Mouse (Mus musculus): Measurements from ENCODE around the gene Smc3. TPM values are rescaled to one million over a fixed set of nuclear protein-coding genes. Genes with fewer than 3 reads are reported as not detected.
A peak's percentile ranks its signal among the peaks of the same experiment; 100 is the strongest.

Gene Smc3
- polyA plus RNA-seq, 1 experiment from 2014 or later, result 68.3 TPM

DNA sequence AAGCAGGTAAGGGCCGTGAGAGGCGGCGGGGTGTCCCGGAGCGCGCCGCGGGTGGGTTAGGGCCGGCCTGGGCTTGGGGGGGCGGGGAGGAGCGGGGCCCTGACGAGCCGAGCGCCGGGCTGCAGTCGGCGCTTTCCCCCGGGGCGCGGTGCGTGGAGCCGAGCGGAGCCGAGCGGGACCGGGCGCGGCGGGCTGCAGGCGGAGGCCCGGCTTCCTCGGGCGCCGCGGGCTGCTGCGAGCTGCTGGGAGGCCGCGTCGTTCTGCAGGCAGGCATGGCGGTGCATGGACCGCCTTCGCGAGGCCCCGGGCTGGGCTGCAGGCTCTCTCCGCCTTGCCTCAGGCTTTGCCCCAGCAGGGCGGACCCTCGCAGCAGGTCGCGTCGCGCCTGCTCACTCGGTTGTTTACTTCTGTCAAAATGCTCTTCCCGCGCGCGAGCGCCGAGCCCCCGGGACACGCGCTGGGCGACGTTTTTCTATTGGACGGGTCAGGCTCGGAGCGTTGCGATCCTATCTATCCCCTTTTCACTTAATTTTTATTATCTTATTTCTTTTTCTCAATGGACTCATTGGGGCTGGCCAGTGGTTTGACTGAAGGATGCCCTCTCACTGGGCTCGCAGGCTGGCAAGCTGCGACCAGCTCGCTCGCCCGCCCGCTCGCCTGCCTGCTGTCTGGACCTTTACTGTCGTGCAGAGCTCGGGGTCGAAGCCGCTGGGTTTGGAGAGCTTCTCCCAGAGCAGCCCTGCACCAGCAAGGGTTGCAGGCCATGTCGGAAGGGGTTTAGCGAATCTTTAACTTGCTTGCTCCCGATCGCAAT lies 558 bp downstream of the Smc3 start:
- ATAC-seq (ENCODE audit: low FRiP score, low TSS enrichment), result peak; percentile 85

DNA sequence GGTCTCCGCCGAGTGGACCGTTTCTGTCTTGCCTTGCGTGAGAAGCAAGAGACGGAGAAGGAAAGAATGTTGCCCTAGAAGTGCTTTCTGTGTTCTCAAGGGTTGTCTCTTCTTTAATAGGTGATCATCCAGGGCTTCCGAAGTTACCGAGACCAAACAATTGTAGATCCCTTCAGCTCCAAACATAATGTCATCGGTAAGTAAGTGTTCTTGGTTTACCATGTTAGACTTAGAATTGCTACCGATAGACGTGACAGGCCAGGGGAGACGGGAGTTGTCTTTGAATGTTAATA lies 1.1 kb downstream of the Smc3 start:
- Histone ChIP-seq H3K9ac (replicated peaks; ENCODE audit: low read length) (peak overlapping the region; percentile 98), H3K27me3 (ENCODE audit: insufficient read depth, low read length) (no peaks in the 10 kb centered on the region), H3K4me3 (ENCODE audit: low read length) (peak overlapping the region; percentile 97), H3K36me3 (ENCODE audit: insufficient read depth, low read length) (peaks cover 15% of the 10 kb centered on the region; the same call in 1 of the 2 replicates), H3K9me3 (ENCODE audit: low read length) (no peaks in the 10 kb centered on the region), H3K4me1 (ENCODE audit: insufficient read depth, low read length) (peaks cover 14% of the 10 kb centered on the region), H3K27ac (ENCODE audit: low read length) (no peak overlapping the region; the same call in 1 of the 2 replicates), H3K4me2 (replicated peaks; ENCODE audit: low read depth, low read length) (peak overlapping the region; percentile 88)
- WGBS, result 7% methylated on average over 11 of the region's 11 CpGs
- ATAC-seq (ENCODE audit: low FRiP score, low TSS enrichment), result no peak

More for the DNA sequence above, 558 bp downstream of the Smc3 start:
- WGBS, result under 1% methylated on average over 60 of the region's 82 CpGs
- peak overlapping the region; percentile 88 for H3K4me2 ChIP-seq (replicated peaks; ENCODE audit: low read depth, low read length)
- peak overlapping the region; percentile 98 for H3K9ac ChIP-seq (replicated peaks; ENCODE audit: low read length)
- peak overlapping the region; percentile 97 for H3K4me3 ChIP-seq (ENCODE audit: low read length)
- peak overlapping the region; percentile 95 for H3K27ac ChIP-seq (ENCODE audit: low read length)
- H3K27me3 ChIP-seq (ENCODE audit: insufficient read depth, low read length), result no peaks in the 10 kb centered on the region
- no peaks in the 10 kb centered on the region for H3K9me3 ChIP-seq (ENCODE audit: low read length)
- peaks cover 15% of the 10 kb centered on the region; the same call in 1 of the 2 replicates for H3K36me3 ChIP-seq (ENCODE audit: insufficient read depth, low read length)
- H3K4me1 ChIP-seq (ENCODE audit: insufficient read depth, low read length), result peaks cover 14% of the 10 kb centered on the region

DNA sequence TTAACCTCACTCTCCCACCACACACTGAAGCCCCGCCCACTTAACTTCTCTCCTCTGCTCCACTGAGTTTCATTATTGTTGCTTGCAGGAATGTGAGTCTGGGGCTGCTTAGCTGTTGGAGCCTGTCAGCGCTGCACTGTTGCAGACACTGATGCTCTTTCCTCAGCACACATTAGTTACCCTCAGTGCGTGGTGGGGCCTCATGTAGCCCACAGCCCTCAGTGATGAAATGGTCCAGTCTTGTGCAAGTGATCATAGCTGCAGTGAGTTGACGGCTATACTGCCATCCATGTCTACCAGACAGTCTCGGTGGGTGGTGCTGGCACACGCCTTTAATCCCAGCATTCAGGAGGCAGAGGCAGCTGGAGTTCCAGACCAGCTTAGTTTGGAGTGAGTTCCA lies 8.7 kb downstream of the Smc3 start:
- no peaks in the 10 kb centered on the region for H3K27me3 ChIP-seq (ENCODE audit: insufficient read depth, low read length)
- no peak overlapping the region for H3K27ac ChIP-seq (ENCODE audit: low read length)
- no peak overlapping the region for H3K4me3 ChIP-seq (ENCODE audit: low read length)
- peaks cover 6% of the 10 kb centered on the region for H3K4me1 ChIP-seq (ENCODE audit: insufficient read depth, low read length)
- ATAC-seq (ENCODE audit: low FRiP score, low TSS enrichment), result peak; percentile 42; the same call in 1 of the 2 replicates
- no peak overlapping the region for H3K9ac ChIP-seq (replicated peaks; ENCODE audit: low read length)
- WGBS, result 61% methylated on average over 6 of the region's 6 CpGs
- peaks cover 15% of the 10 kb centered on the region for H3K36me3 ChIP-seq (ENCODE audit: insufficient read depth, low read length)
- H3K9me3 ChIP-seq (ENCODE audit: low read length), result no peaks in the 10 kb centered on the region
- no peak overlapping the region for H3K4me2 ChIP-seq (replicated peaks; ENCODE audit: low read depth, low read length)

DNA sequence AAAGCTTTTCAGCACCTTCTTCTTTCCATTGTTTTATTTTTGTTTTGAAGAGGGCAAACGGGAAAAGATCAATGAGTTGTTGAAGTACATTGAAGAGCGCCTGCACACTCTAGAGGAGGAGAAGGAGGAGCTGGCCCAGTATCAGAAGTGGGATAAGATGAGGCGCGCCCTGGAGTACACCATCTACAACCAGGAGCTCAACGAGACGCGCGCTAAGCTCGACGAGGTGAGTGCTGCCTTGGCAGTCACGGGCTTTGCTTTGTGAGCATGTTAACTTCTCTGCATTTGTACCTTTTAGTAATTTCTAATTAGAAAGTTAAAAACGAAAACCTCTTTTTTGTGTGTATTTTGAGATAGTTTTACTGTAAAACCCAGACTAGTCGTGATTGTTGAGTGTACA lies 21.5 kb downstream of the Smc3 start:
- H3K4me3 ChIP-seq (ENCODE audit: low read length), result no peak overlapping the region
- peaks cover 55% of the 10 kb centered on the region for H3K36me3 ChIP-seq (ENCODE audit: insufficient read depth, low read length)
- no peaks in the 10 kb centered on the region for H3K27me3 ChIP-seq (ENCODE audit: insufficient read depth, low read length)
- H3K9ac ChIP-seq (replicated peaks; ENCODE audit: low read length), result no peak overlapping the region
- WGBS, result 92% methylated on average over 13 of the region's 13 CpGs
- H3K4me1 ChIP-seq (ENCODE audit: insufficient read depth, low read length), result no peaks in the 10 kb centered on the region
- ATAC-seq (ENCODE audit: low FRiP score, low TSS enrichment), result no peak
- H3K27ac ChIP-seq (ENCODE audit: low read length), result no peak overlapping the region
- no peak overlapping the region for H3K4me2 ChIP-seq (replicated peaks; ENCODE audit: low read depth, low read length)
- H3K9me3 ChIP-seq (ENCODE audit: low read length), result no peaks in the 10 kb centered on the region

DNA sequence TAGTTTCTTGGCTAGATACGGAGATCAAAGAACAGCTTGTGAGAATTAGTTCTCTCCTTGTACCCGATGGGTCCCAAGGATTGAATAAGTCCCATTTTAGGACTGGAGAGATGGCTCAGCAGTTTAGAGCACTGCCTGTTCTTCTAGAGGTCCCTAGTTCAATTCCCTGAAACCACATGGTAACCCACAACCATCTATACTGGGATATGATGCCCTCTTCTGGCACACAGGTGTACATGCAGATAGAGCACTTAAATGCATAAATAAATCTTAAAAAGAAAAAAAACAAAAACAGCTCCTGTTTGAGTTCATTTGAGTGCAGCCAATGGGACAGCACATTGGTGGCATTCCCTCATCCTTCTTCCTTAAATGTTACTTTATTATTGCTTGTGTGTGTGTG lies 37.8 kb downstream of the Smc3 start:
- Histone ChIP-seq H3K4me3 (ENCODE audit: low read length) (no peak overlapping the region), H3K4me1 (ENCODE audit: insufficient read depth, low read length) (no peaks in the 10 kb centered on the region), H3K9me3 (ENCODE audit: low read length) (no peaks in the 10 kb centered on the region), H3K4me2 (replicated peaks; ENCODE audit: low read depth, low read length) (no peak overlapping the region), H3K9ac (replicated peaks; ENCODE audit: low read length) (no peak overlapping the region), H3K27me3 (ENCODE audit: insufficient read depth, low read length) (no peaks in the 10 kb centered on the region), H3K27ac (ENCODE audit: low read length) (no peak overlapping the region), H3K36me3 (ENCODE audit: insufficient read depth, low read length) (peaks cover 60% of the 10 kb centered on the region)
- WGBS, result 95% methylated on average over 2 of the region's 2 CpGs
- ATAC-seq (ENCODE audit: low FRiP score, low TSS enrichment), result no peak

DNA sequence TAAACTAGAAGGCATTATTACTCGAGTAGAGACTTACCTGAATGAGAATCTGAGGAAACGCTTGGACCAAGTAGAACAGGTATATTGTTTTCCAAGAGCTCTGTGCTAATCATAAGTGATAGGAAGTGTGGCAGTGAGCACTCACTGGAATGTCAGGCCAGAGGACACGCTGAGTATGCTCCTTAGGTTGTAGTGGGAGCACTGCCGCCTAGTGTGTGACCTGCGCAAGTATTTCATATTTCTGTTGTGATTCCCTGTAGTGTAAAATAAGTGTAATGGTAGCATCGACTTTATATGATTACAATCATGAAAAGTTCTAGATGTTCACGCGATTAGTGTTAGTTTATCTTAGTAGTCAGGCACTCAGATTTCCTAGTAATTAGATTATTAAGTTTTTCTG lies 38.5 kb downstream of the Smc3 start:
- Histone ChIP-seq H3K27me3 (ENCODE audit: insufficient read depth, low read length) (no peaks in the 10 kb centered on the region), H3K27ac (ENCODE audit: low read length) (no peak overlapping the region), H3K4me3 (ENCODE audit: low read length) (no peak overlapping the region), H3K9me3 (ENCODE audit: low read length) (no peaks in the 10 kb centered on the region), H3K4me1 (ENCODE audit: insufficient read depth, low read length) (no peaks in the 10 kb centered on the region), H3K36me3 (ENCODE audit: insufficient read depth, low read length) (peaks cover 56% of the 10 kb centered on the region), H3K4me2 (replicated peaks; ENCODE audit: low read depth, low read length) (no peak overlapping the region), H3K9ac (replicated peaks; ENCODE audit: low read length) (no peak overlapping the region)
- WGBS, result 90% methylated on average over 8 of the region's 8 CpGs
- no peak for ATAC-seq (ENCODE audit: low FRiP score, low TSS enrichment)

DNA sequence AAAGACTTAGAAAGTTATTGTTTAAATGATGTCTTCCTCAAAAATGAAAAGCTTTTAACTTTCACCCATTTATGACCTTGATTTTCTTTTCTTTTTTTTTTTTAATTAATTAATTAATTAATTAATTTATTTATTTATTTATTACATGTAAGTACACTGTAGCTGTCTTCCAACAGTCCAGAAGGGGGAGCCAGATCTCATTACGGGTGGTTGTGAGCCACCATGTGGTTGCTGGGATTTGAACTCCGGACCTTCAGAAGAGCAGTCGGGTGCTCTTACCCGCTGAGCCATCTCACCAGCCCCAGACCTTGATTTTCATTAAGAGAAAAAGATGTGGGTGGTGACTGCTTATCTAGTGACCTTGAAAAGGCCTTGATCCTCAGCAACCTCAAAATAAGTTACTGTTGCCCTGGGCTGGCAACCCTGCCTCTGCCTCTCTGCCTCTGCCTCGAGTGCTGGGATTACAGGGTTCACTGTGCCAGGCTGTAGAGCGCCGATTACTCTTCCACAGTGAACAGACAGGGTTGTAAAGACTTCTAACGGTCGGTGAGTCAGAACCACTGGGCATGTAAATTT lies 43.9 kb downstream of the Smc3 start:
- H3K9me3 ChIP-seq (ENCODE audit: low read length), result no peaks in the 10 kb centered on the region
- no peak overlapping the region for H3K27ac ChIP-seq (ENCODE audit: low read length)
- peaks cover 4% of the 10 kb centered on the region for H3K4me1 ChIP-seq (ENCODE audit: insufficient read depth, low read length)
- no peaks in the 10 kb centered on the region for H3K27me3 ChIP-seq (ENCODE audit: insufficient read depth, low read length)
- no peak for ATAC-seq (ENCODE audit: low FRiP score, low TSS enrichment)
- H3K36me3 ChIP-seq (ENCODE audit: insufficient read depth, low read length), result peaks cover 52% of the 10 kb centered on the region
- no peak overlapping the region for H3K4me3 ChIP-seq (ENCODE audit: low read length)
- no peak overlapping the region for H3K4me2 ChIP-seq (replicated peaks; ENCODE audit: low read depth, low read length)
- 90% methylated on average over 9 of the region's 9 CpGs for WGBS
- no peak overlapping the region for H3K9ac ChIP-seq (replicated peaks; ENCODE audit: low read length)

DNA sequence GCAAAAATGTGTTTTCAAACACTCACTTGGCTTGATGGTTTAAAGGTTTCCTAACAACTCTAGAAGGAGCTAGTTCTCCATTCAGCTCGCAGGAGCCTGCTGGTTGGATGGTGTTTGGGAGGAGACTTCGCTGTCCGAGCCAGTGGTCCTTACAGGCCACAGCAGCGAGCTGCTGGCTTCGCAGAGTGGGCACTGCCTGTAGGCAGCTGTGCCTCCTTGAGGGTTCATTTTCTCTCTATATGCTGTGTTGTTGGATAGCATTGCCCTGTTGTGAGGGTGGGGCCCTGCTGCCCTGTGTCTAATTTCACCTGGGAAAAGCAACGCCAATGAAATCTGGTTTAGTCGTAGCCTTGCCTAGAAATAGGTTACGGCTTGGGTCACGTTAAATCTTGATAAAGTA lies 47.1 kb downstream of the Smc3 start:
- Histone ChIP-seq H3K9me3 (ENCODE audit: low read length) (no peaks in the 10 kb centered on the region), H3K27ac (ENCODE audit: low read length) (no peak overlapping the region), H3K4me3 (ENCODE audit: low read length) (no peak overlapping the region), H3K36me3 (ENCODE audit: insufficient read depth, low read length) (peaks cover 31% of the 10 kb centered on the region), H3K4me2 (replicated peaks; ENCODE audit: low read depth, low read length) (no peak overlapping the region), H3K4me1 (ENCODE audit: insufficient read depth, low read length) (peaks cover 22% of the 10 kb centered on the region), H3K9ac (replicated peaks; ENCODE audit: low read length) (no peak overlapping the region), H3K27me3 (ENCODE audit: insufficient read depth, low read length) (no peaks in the 10 kb centered on the region)
- ATAC-seq (ENCODE audit: low FRiP score, low TSS enrichment), result no peak
- 74% methylated on average over 9 of the region's 9 CpGs for WGBS

DNA sequence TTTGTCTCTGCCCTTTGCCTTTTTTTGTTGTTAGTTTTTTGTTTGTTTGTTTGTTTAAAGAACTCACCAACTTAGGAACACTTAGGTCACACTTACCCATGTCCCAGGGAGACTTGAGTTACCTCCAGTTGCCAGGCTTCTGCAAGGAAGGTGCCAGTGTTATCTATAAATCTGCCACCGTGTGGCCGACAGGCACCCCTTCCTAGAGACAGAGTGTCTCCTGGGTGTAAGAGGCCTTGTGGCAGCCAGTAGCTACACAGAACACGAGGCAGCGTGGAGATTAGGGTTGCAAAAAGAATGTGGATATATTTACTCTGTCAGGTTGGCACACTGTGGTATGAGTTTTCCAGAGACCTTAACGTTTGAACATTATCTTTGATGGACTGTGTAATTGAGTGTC lies 47.9 kb downstream of the Smc3 start:
- H3K27ac ChIP-seq (ENCODE audit: low read length), result no peak overlapping the region
- peaks cover 29% of the 10 kb centered on the region for H3K4me1 ChIP-seq (ENCODE audit: insufficient read depth, low read length)
- peaks cover 31% of the 10 kb centered on the region for H3K36me3 ChIP-seq (ENCODE audit: insufficient read depth, low read length)
- no peaks in the 10 kb centered on the region for H3K27me3 ChIP-seq (ENCODE audit: insufficient read depth, low read length)
- H3K9ac ChIP-seq (replicated peaks; ENCODE audit: low read length), result no peak overlapping the region
- H3K9me3 ChIP-seq (ENCODE audit: low read length), result no peaks in the 10 kb centered on the region
- H3K4me3 ChIP-seq (ENCODE audit: low read length), result no peak overlapping the region
- WGBS, result 15% methylated on average over 5 of the region's 5 CpGs
- no peak for ATAC-seq (ENCODE audit: low FRiP score, low TSS enrichment)
- no peak overlapping the region for H3K4me2 ChIP-seq (replicated peaks; ENCODE audit: low read depth, low read length)

DNA sequence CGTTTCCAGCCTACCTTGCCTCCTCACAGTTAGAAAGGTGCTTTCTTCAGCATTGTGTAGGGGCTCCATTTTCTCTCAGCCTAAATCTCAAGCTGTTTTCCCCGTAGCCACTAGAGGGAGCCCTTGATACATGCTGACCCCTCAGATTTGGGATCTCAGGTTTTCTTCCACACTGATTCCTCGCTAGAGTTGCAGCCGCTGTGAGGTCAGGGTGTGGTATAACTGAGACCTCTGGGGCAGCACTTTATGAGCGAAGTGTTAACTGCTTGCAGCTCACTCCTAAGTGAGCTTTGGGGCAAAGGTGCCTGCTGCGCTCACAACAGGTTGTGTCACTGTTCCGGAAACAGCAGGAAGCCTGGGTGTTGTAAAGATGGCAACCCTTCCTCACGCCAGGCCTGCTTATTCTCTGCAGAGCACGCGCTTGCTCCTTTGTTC lies 48.6 kb downstream of the Smc3 start:
- Histone ChIP-seq H3K36me3 (ENCODE audit: insufficient read depth, low read length) (peaks cover 27% of the 10 kb centered on the region), H3K27ac (ENCODE audit: low read length) (peak overlapping the region; percentile 58; the same call in 1 of the 2 replicates), H3K4me2 (replicated peaks; ENCODE audit: low read depth, low read length) (peak overlapping the region; percentile 34; the same call in 1 of the 2 replicates), H3K4me3 (ENCODE audit: low read length) (no peak overlapping the region), H3K4me1 (ENCODE audit: insufficient read depth, low read length) (peaks cover 36% of the 10 kb centered on the region), H3K9me3 (ENCODE audit: low read length) (no peaks in the 10 kb centered on the region), H3K27me3 (ENCODE audit: insufficient read depth, low read length) (no peaks in the 10 kb centered on the region), H3K9ac (replicated peaks; ENCODE audit: low read length) (no peak overlapping the region)
- ATAC-seq (ENCODE audit: low FRiP score, low TSS enrichment), result peak; percentile 62
- WGBS, result 21% methylated on average over 10 of the region's 10 CpGs

Measured in kidney, embryonic 16.5 days (tissue).